Mouse (Mus musculus) thymus, adult 2 months (tissue): ENCODE measurements around the gene Dbn1.

Experiments used
- CTCF ChIP-seq: fragments of 200-500 bp; IDR thresholded peaks from 2 replicates; pipeline ENCODE4 v1.5.1; 2012; ENCODE audit warnings: mild to moderate bottlenecking, control low read depth, low read length, moderate library complexity, borderline replicate concordance; ENCODE audit not compliant: control insufficient read depth, poor library complexity, insufficient read depth; ENCODE audit errors: extremely low read depth
- POLR2A ChIP-seq: fragments of 200-500 bp; IDR thresholded peaks from 2 replicates; pipeline ENCODE4 v1.6.1; 2012; ENCODE audit warnings: mild to moderate bottlenecking, low read length, control low read depth, moderate library complexity; ENCODE audit not compliant: control insufficient read depth, poor library complexity, insufficient read depth; ENCODE audit errors: extremely low read depth

- TF ChIP-seq POLR2A (no peak), CTCF (no peak)
Observed at GRCm38 (mm10) chr13:55484520-55485088, 3.3 kb downstream of the Dbn1 start.
